Mouse (Mus musculus): Measurements from ENCODE around the gene Yipf1. TPM values are rescaled to one million over a fixed set of nuclear protein-coding genes. Genes with fewer than 3 reads are reported as not detected.

Yipf1 gene
- polyA plus RNA-seq, 1 experiment = 67.6 TPM

DNA sequence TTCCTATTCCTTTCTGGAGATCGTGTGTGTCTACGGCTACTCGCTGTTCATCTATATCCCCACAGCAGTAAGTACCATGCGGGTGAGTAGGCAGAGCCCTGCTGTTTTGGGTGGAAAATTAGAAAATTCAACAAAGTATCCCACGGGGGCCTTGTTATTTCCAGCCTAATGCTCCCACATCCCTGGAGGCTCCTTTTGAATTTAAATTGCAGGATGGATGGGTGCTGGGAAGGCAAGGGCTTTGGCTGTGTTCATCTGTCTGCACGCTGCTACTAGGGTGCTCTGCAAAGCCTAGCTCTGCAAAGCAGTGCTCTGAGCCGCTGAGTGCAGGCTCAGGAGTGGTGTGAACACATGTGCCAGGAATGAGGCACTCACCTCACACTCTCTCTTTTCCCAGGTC is 30.4 kb downstream of the Yipf1 start:
- 88% methylated on average over 7 of the region's 7 CpGs for WGBS
- no peak for DNase-seq
- TF ChIP-seq POLR2A (IDR thresholded peaks at IDR 0.05; ENCODE audit: low read depth, low read length) (no peak), CTCF (conservative IDR thresholded peaks at IDR 0.05; ENCODE audit: insufficient read depth, insufficient read length, low read depth, low read length) (no peak)
- no peaks in the 10 kb centered on the region for H3K27me3 ChIP-seq (replicated peaks; ENCODE audit: control insufficient read depth, insufficient read depth, low read length)
- no peaks in the 10 kb centered on the region; the same call in 1 of the 2 replicates for H3K4me1 ChIP-seq (ENCODE audit: control insufficient read depth, insufficient read depth, low read length)
- H3K27ac ChIP-seq (ENCODE audit: insufficient read depth, low read depth, low read length) = no peak overlapping the region
- H3K36me3 ChIP-seq (ENCODE audit: control insufficient read depth, insufficient read depth, low read length) = no peaks in the 10 kb centered on the region; the same call in 1 of the 2 replicates
- H3K4me3 ChIP-seq (ENCODE audit: insufficient read depth, low read depth, low read length) = no peak overlapping the region

DNA sequence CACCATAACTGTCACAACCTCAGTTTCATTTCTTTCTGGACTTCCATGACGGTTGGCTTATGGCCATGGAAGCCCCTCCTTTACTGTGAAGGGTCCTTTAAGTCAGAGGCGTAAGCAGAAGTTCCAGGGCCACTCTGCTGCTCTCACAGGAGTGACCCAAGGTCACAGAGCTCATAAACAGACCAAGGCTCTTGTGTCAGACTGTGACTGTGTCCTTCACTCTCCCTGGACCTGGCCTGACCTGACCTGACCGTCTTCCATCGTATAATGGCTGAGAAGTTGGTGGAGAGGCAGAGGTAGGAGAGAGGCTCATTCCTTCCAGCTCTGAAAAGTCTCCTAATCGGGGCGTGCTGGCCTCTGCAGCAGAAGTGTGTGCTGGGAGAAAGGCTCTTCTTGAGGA is 33.1 kb downstream of the Yipf1 start:
- H3K4me3 ChIP-seq (ENCODE audit: insufficient read depth, low read depth, low read length) = no peak overlapping the region
- no peaks in the 10 kb centered on the region; the same call in 1 of the 2 replicates for H3K4me1 ChIP-seq (ENCODE audit: control insufficient read depth, insufficient read depth, low read length)
- no peak overlapping the region for H3K27ac ChIP-seq (ENCODE audit: insufficient read depth, low read depth, low read length)
- TF ChIP-seq CTCF (conservative IDR thresholded peaks at IDR 0.05; ENCODE audit: insufficient read depth, insufficient read length, low read depth, low read length) (no peak), POLR2A (IDR thresholded peaks at IDR 0.05; ENCODE audit: low read depth, low read length) (no peak)
- no peaks in the 10 kb centered on the region for H3K36me3 ChIP-seq (ENCODE audit: control insufficient read depth, insufficient read depth, low read length)
- DNase-seq = no peak
- 60% methylated on average over 6 of the region's 6 CpGs for WGBS
- no peaks in the 10 kb centered on the region for H3K27me3 ChIP-seq (replicated peaks; ENCODE audit: control insufficient read depth, insufficient read depth, low read length)

DNA sequence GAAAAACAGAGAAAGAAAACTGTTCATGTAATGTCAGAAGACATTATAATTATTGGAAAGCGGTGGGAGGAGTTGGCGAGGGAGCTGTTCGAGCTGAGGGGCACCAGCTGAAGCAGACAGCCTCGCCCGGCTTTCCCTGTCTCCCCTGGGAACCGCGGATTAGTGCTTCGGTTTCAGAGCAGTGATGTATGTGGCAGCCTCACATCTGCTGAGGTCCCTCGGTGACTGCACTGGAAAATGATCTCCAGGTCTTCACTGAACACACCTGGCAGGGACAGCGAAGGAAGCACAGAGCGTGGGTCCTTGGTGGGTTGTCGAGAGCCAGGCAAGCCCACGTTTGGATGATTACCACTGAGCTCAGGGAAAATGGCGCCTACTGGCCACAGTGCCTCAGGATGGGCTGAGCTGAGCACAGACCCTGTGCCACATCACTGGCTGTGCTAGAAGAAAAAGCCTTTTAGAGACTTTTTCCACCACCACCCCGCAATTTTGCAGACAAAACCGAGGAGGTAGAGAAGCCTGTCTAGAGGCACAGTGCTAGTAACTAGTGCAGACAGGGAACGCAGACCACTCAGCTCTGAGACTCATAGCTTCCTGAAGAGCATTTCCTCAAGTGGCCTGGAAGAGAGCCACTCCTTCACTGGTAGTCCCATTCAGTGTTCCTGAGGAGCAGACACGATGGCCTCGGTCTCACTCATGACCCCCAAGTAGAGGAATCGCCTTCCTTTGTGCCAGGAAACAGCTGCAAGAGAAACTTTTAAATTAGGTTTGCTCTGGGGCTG is 34.6 kb downstream of the Yipf1 start:
- DNase-seq = no peak
- WGBS = 71% methylated on average over 20 of the region's 20 CpGs

DNA sequence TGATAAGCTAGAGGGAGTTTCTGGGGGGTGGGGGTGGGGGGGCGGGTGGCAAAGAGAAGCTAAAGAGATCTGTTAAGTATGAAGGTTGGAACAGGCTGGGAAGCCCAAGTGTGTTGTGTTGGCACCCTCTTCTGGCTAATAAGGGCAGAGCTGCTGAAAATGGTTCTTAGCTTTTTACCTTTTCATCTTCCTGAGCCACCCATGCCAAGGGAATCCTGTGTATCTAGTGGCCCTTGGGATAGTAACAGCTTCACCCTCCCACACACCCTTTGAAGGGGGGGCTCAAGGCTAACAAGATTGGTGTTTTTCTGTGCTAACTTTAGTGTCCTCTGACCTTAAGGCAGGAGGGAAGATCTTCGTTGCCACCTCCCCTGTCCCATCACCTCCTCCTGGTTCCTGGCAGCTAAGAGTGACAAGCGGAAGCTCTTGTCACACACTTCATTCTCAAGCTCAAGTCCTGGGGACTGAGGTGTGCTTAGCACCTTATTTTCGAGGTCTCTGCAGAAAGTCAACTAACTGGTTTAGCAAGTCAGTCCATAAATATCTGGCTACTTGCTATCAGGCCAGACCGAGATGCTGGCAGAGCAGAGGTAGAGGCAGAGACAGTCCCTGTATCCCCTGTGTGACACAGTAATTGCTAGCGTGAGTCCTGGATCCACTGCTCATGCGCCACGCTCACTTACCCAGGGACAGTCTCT is 35.3 kb downstream of the Yipf1 start:
- no peaks in the 10 kb centered on the region for H3K36me3 ChIP-seq (ENCODE audit: control insufficient read depth, insufficient read depth, low read length)
- peak; percentile 51 for DNase-seq
- TF ChIP-seq POLR2A (IDR thresholded peaks at IDR 0.05; ENCODE audit: low read depth, low read length) (no peak), CTCF (conservative IDR thresholded peaks at IDR 0.05; ENCODE audit: insufficient read depth, insufficient read length, low read depth, low read length) (peak; percentile 78)
- no peak overlapping the region for H3K4me3 ChIP-seq (ENCODE audit: insufficient read depth, low read depth, low read length)
- H3K27ac ChIP-seq (ENCODE audit: insufficient read depth, low read depth, low read length) = no peak overlapping the region
- WGBS = 60% methylated on average over 8 of the region's 8 CpGs
- peaks cover 2% of the 10 kb centered on the region; the same call in 1 of the 2 replicates for H3K4me1 ChIP-seq (ENCODE audit: control insufficient read depth, insufficient read depth, low read length)
- H3K27me3 ChIP-seq (replicated peaks; ENCODE audit: control insufficient read depth, insufficient read depth, low read length) = no peaks in the 10 kb centered on the region

More for the DNA sequence above, 34.6 kb downstream of the Yipf1 start:
- H3K27ac ChIP-seq (ENCODE audit: insufficient read depth, low read depth, low read length) = no peak overlapping the region
- TF ChIP-seq CTCF (conservative IDR thresholded peaks at IDR 0.05; ENCODE audit: insufficient read depth, insufficient read length, low read depth, low read length) (no peak), POLR2A (IDR thresholded peaks at IDR 0.05; ENCODE audit: low read depth, low read length) (no peak)
- H3K27me3 ChIP-seq (replicated peaks; ENCODE audit: control insufficient read depth, insufficient read depth, low read length) = no peaks in the 10 kb centered on the region
- H3K36me3 ChIP-seq (ENCODE audit: control insufficient read depth, insufficient read depth, low read length) = no peaks in the 10 kb centered on the region
- no peak overlapping the region for H3K4me3 ChIP-seq (ENCODE audit: insufficient read depth, low read depth, low read length)
- H3K4me1 ChIP-seq (ENCODE audit: control insufficient read depth, insufficient read depth, low read length) = no peaks in the 10 kb centered on the region; the same call in 1 of the 2 replicates

DNA sequence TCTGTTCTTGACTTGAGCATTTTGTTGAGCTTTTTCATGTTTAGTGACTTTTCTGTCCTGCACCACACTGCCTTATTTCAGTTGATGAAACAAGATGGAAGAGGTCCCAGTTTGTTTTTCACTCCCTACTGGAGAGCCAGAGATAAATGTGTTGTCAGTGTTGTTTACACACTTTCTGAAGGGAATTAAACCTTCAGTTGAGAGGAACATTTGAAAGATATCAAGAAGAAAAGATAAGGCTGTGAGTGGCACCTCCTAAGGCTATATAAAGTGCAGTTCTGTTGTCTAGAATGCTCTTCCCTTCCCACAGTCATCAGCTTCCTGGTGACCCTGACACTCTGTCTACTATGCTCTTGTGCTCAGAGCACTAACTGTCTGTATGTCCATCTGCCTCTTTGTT is 37.2 kb downstream of the Yipf1 start:
- no peak overlapping the region for H3K27ac ChIP-seq (ENCODE audit: insufficient read depth, low read depth, low read length)
- peaks cover 3% of the 10 kb centered on the region; the same call in 1 of the 2 replicates for H3K4me1 ChIP-seq (ENCODE audit: control insufficient read depth, insufficient read depth, low read length)
- H3K36me3 ChIP-seq (ENCODE audit: control insufficient read depth, insufficient read depth, low read length) = no peaks in the 10 kb centered on the region
- TF ChIP-seq POLR2A (IDR thresholded peaks at IDR 0.05; ENCODE audit: low read depth, low read length) (no peak), CTCF (conservative IDR thresholded peaks at IDR 0.05; ENCODE audit: insufficient read depth, insufficient read length, low read depth, low read length) (no peak)
- no peak for DNase-seq
- H3K4me3 ChIP-seq (ENCODE audit: insufficient read depth, low read depth, low read length) = no peak overlapping the region
- H3K27me3 ChIP-seq (replicated peaks; ENCODE audit: control insufficient read depth, insufficient read depth, low read length) = no peaks in the 10 kb centered on the region

DNA sequence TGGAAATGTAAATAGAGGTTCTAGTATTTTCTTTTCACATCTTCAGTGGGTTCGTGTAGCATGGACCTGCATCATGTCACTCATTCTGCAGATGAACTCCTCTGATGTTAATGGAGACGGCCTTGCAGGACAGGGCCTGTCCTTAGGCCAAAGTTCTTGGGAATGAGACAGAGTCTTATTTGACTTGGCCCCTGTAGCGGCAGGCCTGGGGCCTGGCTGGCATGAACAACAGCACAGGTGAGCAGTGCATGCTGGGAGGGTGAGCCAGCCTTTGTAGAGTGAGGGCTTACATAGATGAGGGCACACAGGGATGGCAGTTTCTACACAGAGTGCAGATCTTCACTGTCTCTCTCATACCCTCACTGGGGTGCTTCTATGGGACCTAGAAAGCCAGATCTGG is 39.4 kb downstream of the Yipf1 start:
- H3K36me3 ChIP-seq (ENCODE audit: control insufficient read depth, insufficient read depth, low read length) = no peaks in the 10 kb centered on the region
- DNase-seq = peak; percentile 56
- TF ChIP-seq CTCF (conservative IDR thresholded peaks at IDR 0.05; ENCODE audit: insufficient read depth, insufficient read length, low read depth, low read length) (no peak), POLR2A (IDR thresholded peaks at IDR 0.05; ENCODE audit: low read depth, low read length) (no peak)
- no peak overlapping the region for H3K4me3 ChIP-seq (ENCODE audit: insufficient read depth, low read depth, low read length)
- 77% methylated on average over 3 of the region's 3 CpGs for WGBS
- no peak overlapping the region for H3K27ac ChIP-seq (ENCODE audit: insufficient read depth, low read depth, low read length)
- H3K27me3 ChIP-seq (replicated peaks; ENCODE audit: control insufficient read depth, insufficient read depth, low read length) = no peaks in the 10 kb centered on the region
- H3K4me1 ChIP-seq (ENCODE audit: control insufficient read depth, insufficient read depth, low read length) = peaks cover 3% of the 10 kb centered on the region; the same call in 1 of the 2 replicates

DNA sequence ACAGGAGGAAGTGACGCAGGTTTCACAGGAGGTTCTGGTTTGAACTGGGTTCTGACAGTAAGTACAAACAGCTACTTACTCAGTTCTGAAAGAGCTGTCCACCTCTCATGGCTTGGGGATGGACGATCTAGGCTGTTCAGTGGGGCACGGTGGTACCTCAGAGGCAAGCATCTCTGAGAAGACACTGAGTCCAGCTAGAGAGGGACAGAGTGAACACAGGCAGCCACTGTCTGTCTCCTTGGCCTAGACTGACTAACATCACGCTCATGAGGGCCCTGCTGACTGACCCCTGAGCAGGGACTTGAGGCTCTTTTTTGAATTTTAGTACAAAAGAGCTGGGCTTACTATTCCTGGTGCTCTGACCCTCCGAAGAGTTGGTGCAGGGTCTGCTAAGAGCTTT is 40.0 kb downstream of the Yipf1 start:
- no peaks in the 10 kb centered on the region for H3K36me3 ChIP-seq (ENCODE audit: control insufficient read depth, insufficient read depth, low read length)
- no peak overlapping the region for H3K27ac ChIP-seq (ENCODE audit: insufficient read depth, low read depth, low read length)
- TF ChIP-seq POLR2A (IDR thresholded peaks at IDR 0.05; ENCODE audit: low read depth, low read length) = no peak
- no peak for TF ChIP-seq CTCF (conservative IDR thresholded peaks at IDR 0.05; ENCODE audit: insufficient read depth, insufficient read length, low read depth, low read length)
- DNase-seq = no peak
- no peaks in the 10 kb centered on the region for H3K27me3 ChIP-seq (replicated peaks; ENCODE audit: control insufficient read depth, insufficient read depth, low read length)
- WGBS = 53% methylated on average over 5 of the region's 5 CpGs
- H3K4me1 ChIP-seq (ENCODE audit: control insufficient read depth, insufficient read depth, low read length) = peaks cover 3% of the 10 kb centered on the region; the same call in 1 of the 2 replicates
- H3K4me3 ChIP-seq (ENCODE audit: insufficient read depth, low read depth, low read length) = no peak overlapping the region

All from kidney, adult 2 months (tissue).